Mouse (Mus musculus) stomach, postnatal 0 days (tissue): ENCODE measurements around the gene Lcn6. TPM values are rescaled to one million over a fixed set of nuclear protein-coding genes. Genes with fewer than 3 reads are reported as not detected.

Source experiments
- ATAC-seq: fragments of 200-750 bp; cut with Nextera tagmentation; 2 replicates; pipeline ENCODE4 v1.8.0; 2017; ENCODE audit not compliant: low FRiP score, low TSS enrichment
- DNase-seq: peaks from one replicate; pipeline ENCODE4 v3.0.0-alpha.2; 2016; ENCODE audit warnings: low spot score
- H3K27ac ChIP-seq: fragments of 300-500 bp; sonication (generic); replicated peaks from 2 replicates; pipeline ENCODE4 v1.5.1; 2014; ENCODE audit warnings: mild to moderate bottlenecking, control low read depth
- H3K27me3 ChIP-seq: fragments of 300-500 bp; sonication (generic); 2 replicates; pipeline ENCODE4 v1.6.1; 2014; ENCODE audit warnings: low read length; ENCODE audit not compliant: control insufficient read depth, insufficient read depth
- H3K36me3 ChIP-seq: fragments of 300-500 bp; sonication (generic); 2 replicates; pipeline ENCODE4 v1.6.1; 2014; ENCODE audit warnings: low read length, mixed read lengths; ENCODE audit not compliant: control insufficient read depth, insufficient read depth
- H3K4me1 ChIP-seq: fragments of 300-500 bp; sonication (generic); replicated peaks from 2 replicates; pipeline ENCODE4 v1.6.1; 2014; ENCODE audit warnings: antibody characterized with exemption; ENCODE audit not compliant: control insufficient read depth, insufficient read depth
- H3K4me2 ChIP-seq: fragments of 300-500 bp; sonication (generic); replicated peaks from 2 replicates; pipeline ENCODE4 v1.6.1; 2014; ENCODE audit warnings: low read depth, mild to moderate bottlenecking, control low read depth, moderate library complexity
- H3K4me3 ChIP-seq: fragments of 300-500 bp; sonication (generic); 2 replicates; pipeline ENCODE4 v1.5.1; 2014; ENCODE audit warnings: low read depth, low read length, control low read depth
- H3K9ac ChIP-seq: fragments of 300-500 bp; sonication (generic); 2 replicates; pipeline ENCODE4 v1.6.1; 2014; ENCODE audit warnings: mild to moderate bottlenecking, low read length, control low read depth, mixed read lengths
- H3K9me3 ChIP-seq: fragments of 300-500 bp; sonication (generic); 2 replicates; pipeline ENCODE4 v1.6.1; 2016; ENCODE audit warnings: low read length; ENCODE audit not compliant: control insufficient read depth
- CTCF ChIP-seq: IDR thresholded peaks from 2 replicates; pipeline ENCODE4 v1.5.1; 2016; ENCODE audit warnings: antibody characterized with exemption, low read depth, mild to moderate bottlenecking, moderate library complexity
- EP300 ChIP-seq: optimal IDR thresholded peaks from 2 replicates; pipeline ENCODE3; 2016; ENCODE audit warnings: antibody characterized with exemption
- WGBS: fragments of 180-500 bp; shearing (Covaris S2); extraction: QIAGEN DNeasy Blood & Tissue Kit; methylation state at CpG from one replicate; pipeline ENCODE4 v1.1.7; 2014; 5-methylcytosine and 5-hydroxymethylcytosine counted together
- polyA plus RNA-seq: library from polyadenylated mRNA; unstranded; fragments of >200 nt; fragmentation: Nextera tagmentation; extraction: Ambion mirVana; gene quantifications from 2 replicates; pipeline ENCODE4 v1.2.1, GENCODE M21; 2015

Lcn6 gene
- polyA plus RNA-seq, 1 experiment from 2014 or later, result not detected

- H3K4me2 ChIP-seq, result no peak within 1 kb of the TSS
- H3K36me3 ChIP-seq, result no peaks in the 10 kb centered on the region
- 72% methylated on average over 2 of the region's 2 CpGs for WGBS
- TF ChIP-seq CTCF (no peak), EP300 (no peak)
- DNase-seq (no peak), ATAC-seq (peak; percentile 59; the same call in 1 of the 2 replicates)
- H3K4me3 ChIP-seq, result no peak within 1 kb of the TSS
- H3K27ac ChIP-seq, result no peak within 1 kb of the TSS
- H3K9me3 ChIP-seq, result no peaks in the 10 kb centered on the region
- H3K27me3 ChIP-seq, result no peaks in the 10 kb centered on the region
- no peak within 1 kb of the TSS for H3K9ac ChIP-seq
- H3K4me1 ChIP-seq, result no peaks in the 10 kb centered on the region
Observed at GRCm38 (mm10) chr2:25652902-25653301, 23.7 kb upstream of the Lcn6 start, which contains the start of gene Lcn8. Lcn8 (plus strand) TSS chr2:25653120.

- no peak overlapping the region for H3K4me2 ChIP-seq
- whole genome bisulfite sequencing, result 52% methylated on average over 1 of the region's 1 CpGs
- H3K9ac ChIP-seq, result no peak overlapping the region
- ATAC-seq, result no peak
- H3K9me3 ChIP-seq, result no peaks in the 10 kb centered on the region
- no peaks in the 10 kb centered on the region for H3K36me3 ChIP-seq
- TF ChIP-seq CTCF (no peak), EP300 (no peak)
- H3K4me3 ChIP-seq, result no peak overlapping the region
- no peak overlapping the region for H3K27ac ChIP-seq
- no peak for DNase-seq
- no peaks in the 10 kb centered on the region for H3K27me3 ChIP-seq
- no peaks in the 10 kb centered on the region for H3K4me1 ChIP-seq
Observed at GRCm38 (mm10) chr2:25654502-25654901, 22.1 kb upstream of the Lcn6 start.

- no peak overlapping the region for H3K9ac ChIP-seq
- H3K27me3 ChIP-seq, result no peaks in the 10 kb centered on the region
- DNase-seq (no peak), ATAC-seq (no peak)
- no peak overlapping the region for H3K27ac ChIP-seq
- no peak overlapping the region for H3K4me2 ChIP-seq
- no peak overlapping the region for H3K4me3 ChIP-seq
- TF ChIP-seq EP300 (no peak), CTCF (no peak)
- WGBS, result 63% methylated on average over 4 of the region's 4 CpGs
- H3K4me1 ChIP-seq, result no peaks in the 10 kb centered on the region
- H3K36me3 ChIP-seq, result no peaks in the 10 kb centered on the region
- H3K9me3 ChIP-seq, result no peaks in the 10 kb centered on the region
Observed at GRCm38 (mm10) chr2:25656691-25657090, 19.9 kb upstream of the Lcn6 start.

- ATAC-seq, result no peak
Observed at GRCm38 (mm10) chr2:25657246-25657645, 19.3 kb upstream of the Lcn6 start.

GRCm38 (mm10) chr2:25657652-25658051 lies 18.9 kb upstream of the Lcn6 start, which contains the start of gene Lcn5:
Lcn5 (plus strand) TSS chr2:25657952.
- DNase-seq (no peak), ATAC-seq (no peak)
- Histone ChIP-seq H3K27me3 (no peaks in the 10 kb centered on the region), H3K27ac (no peak within 1 kb of the TSS), H3K4me3 (no peak within 1 kb of the TSS), H3K9me3 (no peaks in the 10 kb centered on the region), H3K4me1 (no peaks in the 10 kb centered on the region), H3K9ac (no peak within 1 kb of the TSS), H3K36me3 (no peaks in the 10 kb centered on the region), H3K4me2 (no peak within 1 kb of the TSS)
- TF ChIP-seq EP300 (no peak), CTCF (no peak)

More at GRCm38 (mm10) chr2:25657246-25657645, 19.3 kb upstream of the Lcn6 start:
- Histone ChIP-seq H3K27me3 (no peaks in the 10 kb centered on the region), H3K4me2 (no peak overlapping the region), H3K9me3 (no peaks in the 10 kb centered on the region), H3K36me3 (no peaks in the 10 kb centered on the region), H3K27ac (no peak overlapping the region), H3K4me1 (no peaks in the 10 kb centered on the region), H3K9ac (no peak overlapping the region), H3K4me3 (no peak overlapping the region)
- no peak for TF ChIP-seq CTCF
- no peak for TF ChIP-seq EP300
- no peak for DNase-seq
- 72% methylated on average over 4 of the region's 4 CpGs for WGBS

- 85% methylated on average over 8 of the region's 8 CpGs for WGBS
- H3K27me3 ChIP-seq, result no peaks in the 10 kb centered on the region
- no peak for ATAC-seq
Observed at GRCm38 (mm10) chr2:25660279-25660678, 16.3 kb upstream of the Lcn6 start.

More at GRCm38 (mm10) chr2:25660279-25660678, 16.3 kb upstream of the Lcn6 start:
- Histone ChIP-seq H3K9me3 (no peaks in the 10 kb centered on the region), H3K4me3 (no peak overlapping the region), H3K4me1 (no peaks in the 10 kb centered on the region), H3K36me3 (no peaks in the 10 kb centered on the region), H3K9ac (no peak overlapping the region), H3K4me2 (no peak overlapping the region), H3K27ac (no peak overlapping the region)
- no peak for TF ChIP-seq EP300
- no peak for TF ChIP-seq CTCF
- no peak for DNase-seq
